Mouse (Mus musculus) lung, embryonic 16.5 days (tissue): Measurements from ENCODE around the gene Ghrl. TPM values are rescaled to one million over a fixed set of nuclear protein-coding genes. Genes with fewer than 3 reads are reported as not detected.

ENCODE experiments used
- ATAC-seq: fragments of 200-750 bp; cut with Nextera tagmentation; 2 replicates; pipeline ENCODE4 v1.8.0; 2017; ENCODE audit warnings: low read depth, mild to moderate bottlenecking, moderate library complexity
- H3K27ac ChIP-seq: fragments of 300-500 bp; sonication (generic); 2 replicates; pipeline ENCODE4 v1.5.1; 2014; ENCODE audit warnings: mild to moderate bottlenecking, control low read depth, low read length
- H3K27me3 ChIP-seq: fragments of 300-500 bp; sonication (generic); 2 replicates; pipeline ENCODE4 v1.6.1; 2014; ENCODE audit warnings: low read depth, low read length, mixed read lengths; ENCODE audit not compliant: control insufficient read depth, insufficient read depth
- H3K36me3 ChIP-seq: fragments of 300-500 bp; sonication (generic); 2 replicates; pipeline ENCODE4 v1.6.1; 2014; ENCODE audit warnings: low read length; ENCODE audit not compliant: control insufficient read depth, insufficient read depth
- H3K4me1 ChIP-seq: fragments of 300-500 bp; sonication (generic); replicated peaks from 2 replicates; pipeline ENCODE4 v1.6.1; 2014; ENCODE audit warnings: low read length, mixed read lengths; ENCODE audit not compliant: control insufficient read depth, insufficient read depth
- H3K4me2 ChIP-seq: fragments of 300-500 bp; sonication (generic); 2 replicates; pipeline ENCODE4 v1.6.1; 2014; ENCODE audit warnings: low read depth, low read length, control low read depth
- H3K4me3 ChIP-seq: fragments of 300-500 bp; sonication (generic); 2 replicates; pipeline ENCODE4 v1.5.1; 2014; ENCODE audit warnings: mild to moderate bottlenecking, low read length, control low read depth
- H3K9ac ChIP-seq: fragments of 300-500 bp; sonication (generic); 2 replicates; pipeline ENCODE4 v1.6.1; 2014; ENCODE audit warnings: low read length, control low read depth
- H3K9me3 ChIP-seq: fragments of 300-500 bp; sonication (generic); 2 replicates; pipeline ENCODE4 v1.6.1; 2016; ENCODE audit warnings: low read length; ENCODE audit not compliant: control insufficient read depth
- WGBS: fragments of 180-500 bp; shearing (Covaris S2); extraction: QIAGEN DNeasy Blood & Tissue Kit; methylation state at CpG from one replicate; pipeline ENCODE4 v1.1.7; 2014; 5-methylcytosine and 5-hydroxymethylcytosine counted together
- polyA plus RNA-seq: library from polyadenylated mRNA; unstranded; fragments of >200 nt; fragmentation: Nextera tagmentation; extraction: Ambion mirVana; gene quantifications from 2 replicates; pipeline ENCODE4 v1.2.1, GENCODE M21; 2015

Ghrl gene
- polyA plus RNA-seq, 1 experiment from 2014 or later, result not detected

DNA sequence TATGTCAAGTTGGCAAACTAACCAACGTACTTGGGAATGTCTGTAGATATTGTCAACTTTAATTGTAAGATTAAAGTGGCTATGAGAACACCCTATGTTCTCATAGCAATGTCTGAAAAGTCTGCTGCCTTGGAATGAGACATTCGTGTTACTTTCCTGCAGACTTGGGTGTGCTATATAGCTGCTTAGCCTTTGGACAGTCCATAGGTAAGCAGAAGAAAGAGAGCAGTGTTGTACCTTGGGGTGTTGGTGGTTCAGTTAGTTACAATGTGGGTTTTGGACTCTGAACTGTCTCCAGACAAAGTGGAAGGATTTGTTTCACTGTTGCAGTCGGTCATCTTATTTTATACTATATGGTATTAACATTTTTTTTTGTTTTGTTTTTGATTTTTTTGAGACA lies 7.0 kb downstream of the Ghrl start:
- no peak for ATAC-seq
- Histone ChIP-seq H3K4me3 (no peak overlapping the region), H3K27me3 (no peaks in the 10 kb centered on the region), H3K4me2 (no peak overlapping the region), H3K36me3 (peaks cover 56% of the 10 kb centered on the region), H3K27ac (no peak overlapping the region), H3K9me3 (no peaks in the 10 kb centered on the region), H3K9ac (no peak overlapping the region), H3K4me1 (no peaks in the 10 kb centered on the region)
- 87% methylated on average over 3 of the region's 3 CpGs for WGBS

DNA sequence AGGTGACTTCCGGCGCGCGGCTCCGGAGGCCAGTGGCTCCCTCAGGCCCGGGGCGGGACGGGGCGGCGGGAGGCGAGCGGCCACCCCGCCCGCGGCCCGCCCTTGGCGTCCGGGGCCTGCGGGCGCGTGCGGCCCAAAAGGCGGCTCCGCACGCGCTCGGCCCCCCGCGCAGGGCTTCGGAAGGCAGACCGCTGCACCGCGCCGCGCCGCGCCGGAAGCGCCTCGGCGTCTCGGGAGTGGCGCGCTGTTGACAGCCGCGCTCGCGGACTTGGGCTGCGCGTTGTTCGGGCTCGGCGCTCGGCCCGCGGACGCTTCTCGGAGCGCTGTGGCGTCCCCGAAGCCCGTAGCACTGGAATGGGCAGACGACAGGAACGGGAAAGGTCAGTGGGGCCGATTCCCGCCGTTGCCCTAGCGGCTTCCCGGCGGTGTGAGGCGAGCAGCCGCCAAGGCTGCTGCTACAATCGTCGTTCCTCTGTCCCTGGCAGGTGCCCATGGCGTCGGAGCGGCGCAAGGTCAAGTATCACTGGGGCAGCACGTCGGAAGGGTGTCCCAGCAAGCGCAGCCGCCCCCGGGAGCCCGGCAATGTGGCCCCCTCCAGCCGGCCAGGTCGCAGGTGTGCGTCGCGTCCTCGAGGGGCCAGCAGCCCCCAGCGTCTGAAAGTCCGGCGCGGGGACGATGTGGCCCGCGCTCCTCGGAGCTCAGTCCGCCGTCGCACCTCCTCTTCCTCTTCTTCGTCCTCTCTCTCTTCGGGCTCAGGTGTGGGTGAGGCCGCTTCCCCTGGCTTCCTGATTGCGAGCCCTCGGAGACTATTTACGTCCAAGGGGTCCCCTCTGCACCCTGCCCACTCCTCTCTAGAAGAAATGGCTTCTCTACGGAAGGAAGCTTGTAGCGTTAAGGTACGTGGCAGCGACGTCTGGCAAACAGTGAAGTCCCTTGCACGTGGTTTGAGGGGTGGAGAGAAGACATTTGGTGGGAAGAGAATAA lies 22.2 kb downstream of the Ghrl start:
- no peaks in the 10 kb centered on the region for H3K27me3 ChIP-seq
- under 1% methylated on average over 88 of the region's 113 CpGs for WGBS
- H3K4me1 ChIP-seq, result peaks cover 18% of the 10 kb centered on the region
- H3K9ac ChIP-seq, result peak overlapping the region; percentile 83
- H3K36me3 ChIP-seq, result peaks cover 8% of the 10 kb centered on the region
- peak; percentile 63; the same call in 1 of the 2 replicates for ATAC-seq
- H3K9me3 ChIP-seq, result no peaks in the 10 kb centered on the region
- peak overlapping the region; percentile 85 for H3K4me3 ChIP-seq
- peak overlapping the region; percentile 94 for H3K27ac ChIP-seq
- H3K4me2 ChIP-seq, result peak overlapping the region; percentile 96

DNA sequence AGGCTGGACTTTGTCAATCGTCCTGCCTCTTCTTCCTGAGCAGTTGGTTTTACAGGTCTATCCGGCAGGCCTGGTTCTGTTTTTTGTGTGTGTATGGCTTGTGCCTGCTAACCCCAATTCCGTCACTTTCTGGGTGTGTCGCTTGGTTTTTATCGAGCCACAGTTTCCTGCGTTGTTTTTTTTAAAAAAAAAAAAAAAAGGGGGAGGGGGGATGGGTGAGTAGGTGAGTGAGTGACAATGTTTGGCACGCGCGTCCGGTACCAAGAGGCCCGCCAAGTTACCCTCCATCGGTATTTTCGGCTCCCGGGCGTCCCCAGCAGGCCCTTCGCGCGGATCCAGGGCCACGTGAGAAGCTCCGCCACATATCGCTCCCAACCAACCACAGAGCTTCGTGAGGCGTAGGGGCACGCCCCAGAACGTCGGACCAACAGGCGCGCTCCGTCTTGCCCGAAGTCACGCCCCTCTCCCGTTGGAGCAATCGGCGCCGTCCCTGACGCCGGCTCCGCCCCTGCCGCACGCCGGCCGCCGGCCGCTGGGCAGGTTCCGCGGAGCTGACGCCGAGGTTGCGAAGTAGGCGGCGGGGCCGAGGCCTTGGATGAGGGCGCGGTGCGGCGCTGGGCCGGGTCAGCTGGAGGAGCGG lies 23.0 kb downstream of the Ghrl start, which contains the start of gene Tatdn2:
TSS of gene Tatdn2 (plus strand) at position 469 of the 640 bp plus-strand sequence.
- peak; percentile 99 for ATAC-seq
- peaks cover 18% of the 10 kb centered on the region for H3K4me1 ChIP-seq

DNA sequence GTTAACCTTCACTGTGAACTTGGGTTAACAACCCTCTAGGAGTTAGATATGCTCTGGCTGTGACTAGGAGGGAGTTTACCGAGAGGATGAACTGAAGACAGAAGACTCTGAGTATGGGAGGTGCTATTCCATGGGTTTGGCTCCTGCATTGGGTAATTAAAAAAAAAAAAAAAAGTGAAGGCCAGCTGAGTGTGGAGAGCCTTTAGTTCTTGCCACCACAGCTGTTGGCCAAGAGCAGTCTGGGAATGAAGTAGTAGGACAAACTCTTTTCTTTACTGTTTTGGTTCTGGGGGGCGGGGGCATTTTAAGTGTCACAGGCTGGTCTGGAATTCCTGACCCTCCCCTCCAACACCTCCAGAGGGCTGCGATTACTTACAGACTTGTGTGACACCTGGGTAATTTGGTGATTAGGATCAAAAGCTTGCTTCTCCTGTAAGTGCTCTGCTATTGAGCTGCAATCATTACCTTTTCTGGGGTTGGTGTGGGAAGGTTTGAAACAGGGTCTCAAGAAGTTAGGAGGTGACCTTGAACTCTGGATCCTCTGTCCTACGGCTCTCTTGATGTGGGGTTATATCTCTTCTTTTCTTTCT lies 23.8 kb downstream of the Ghrl start:
- peaks cover 21% of the 10 kb centered on the region for H3K4me1 ChIP-seq
- peak overlapping the region; percentile 85 for H3K4me3 ChIP-seq
- ATAC-seq, result no peak
- H3K27ac ChIP-seq, result peak overlapping the region; percentile 92
- no peaks in the 10 kb centered on the region for H3K9me3 ChIP-seq
- H3K36me3 ChIP-seq, result no peaks in the 10 kb centered on the region; the same call in 1 of the 2 replicates
- peak overlapping the region; percentile 60 for H3K9ac ChIP-seq
- H3K27me3 ChIP-seq, result no peaks in the 10 kb centered on the region
- peak overlapping the region; percentile 96 for H3K4me2 ChIP-seq
- WGBS, result 45% methylated on average over 4 of the region's 4 CpGs

More for the DNA sequence above, 23.0 kb downstream of the Ghrl start, which contains the start of gene Tatdn2:
- H3K4me2 ChIP-seq, result peak within 1 kb of the TSS; percentile 96
- peak within 1 kb of the TSS; percentile 85 for H3K4me3 ChIP-seq
- H3K36me3 ChIP-seq, result peaks cover 3% of the 10 kb centered on the region
- peak within 1 kb of the TSS; percentile 94 for H3K27ac ChIP-seq
- no peaks in the 10 kb centered on the region for H3K9me3 ChIP-seq
- H3K27me3 ChIP-seq, result no peaks in the 10 kb centered on the region
- WGBS, result under 1% methylated on average over 56 of the region's 58 CpGs
- peak within 1 kb of the TSS; percentile 83 for H3K9ac ChIP-seq

DNA sequence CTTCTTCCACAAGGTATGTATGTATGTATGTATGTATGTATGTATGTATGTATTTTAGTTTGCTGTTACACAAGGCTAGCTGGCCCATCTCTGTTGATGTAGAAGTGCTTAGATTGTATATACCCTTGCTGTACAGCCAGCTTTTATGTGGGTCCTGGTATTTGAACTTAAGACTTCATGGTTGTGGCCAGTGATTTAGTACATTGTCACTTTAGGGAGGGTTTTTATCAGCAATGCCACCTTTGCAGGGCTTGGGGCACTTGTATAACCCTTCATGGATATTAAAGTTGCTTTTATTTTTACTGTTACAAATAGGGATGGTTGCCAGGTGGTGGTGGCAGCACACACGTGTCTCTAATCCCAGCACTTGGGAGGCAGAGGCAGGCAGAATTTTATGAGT lies 24.5 kb downstream of the Ghrl start:
- Histone ChIP-seq H3K4me2 (no peak overlapping the region), H3K9ac (no peak overlapping the region), H3K36me3 (no peaks in the 10 kb centered on the region; the same call in 1 of the 2 replicates), H3K4me1 (peaks cover 27% of the 10 kb centered on the region), H3K27ac (no peak overlapping the region), H3K9me3 (no peaks in the 10 kb centered on the region), H3K27me3 (no peaks in the 10 kb centered on the region), H3K4me3 (no peak overlapping the region)
- no peak for ATAC-seq
- 69% methylated on average over 1 of the region's 1 CpGs for WGBS

DNA sequence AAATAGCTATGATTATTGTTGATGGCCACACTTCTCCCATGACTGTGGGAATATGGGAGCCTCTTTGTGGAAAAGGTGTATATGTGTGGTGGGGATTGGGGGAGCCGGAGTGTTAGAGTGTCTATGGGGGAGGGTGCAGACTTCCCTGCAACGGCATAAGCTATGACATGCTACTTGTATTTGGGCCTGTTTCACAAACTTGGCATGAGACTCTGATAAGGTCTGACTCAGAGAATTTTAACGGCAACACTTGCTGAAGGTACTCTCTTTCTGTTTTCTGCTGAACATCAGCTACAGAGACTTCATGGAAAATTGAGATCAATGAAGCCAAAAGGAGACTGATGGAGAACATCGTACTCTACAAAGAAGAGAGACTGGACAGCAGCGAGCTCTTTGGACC lies 26.3 kb downstream of the Ghrl start:
- H3K27ac ChIP-seq, result no peak overlapping the region
- no peaks in the 10 kb centered on the region for H3K36me3 ChIP-seq
- 86% methylated on average over 5 of the region's 5 CpGs for WGBS
- no peaks in the 10 kb centered on the region for H3K27me3 ChIP-seq
- H3K9me3 ChIP-seq, result no peaks in the 10 kb centered on the region
- H3K4me1 ChIP-seq, result peaks cover 25% of the 10 kb centered on the region
- H3K4me2 ChIP-seq, result no peak overlapping the region
- no peak overlapping the region for H3K4me3 ChIP-seq
- ATAC-seq, result no peak
- H3K9ac ChIP-seq, result no peak overlapping the region

DNA sequence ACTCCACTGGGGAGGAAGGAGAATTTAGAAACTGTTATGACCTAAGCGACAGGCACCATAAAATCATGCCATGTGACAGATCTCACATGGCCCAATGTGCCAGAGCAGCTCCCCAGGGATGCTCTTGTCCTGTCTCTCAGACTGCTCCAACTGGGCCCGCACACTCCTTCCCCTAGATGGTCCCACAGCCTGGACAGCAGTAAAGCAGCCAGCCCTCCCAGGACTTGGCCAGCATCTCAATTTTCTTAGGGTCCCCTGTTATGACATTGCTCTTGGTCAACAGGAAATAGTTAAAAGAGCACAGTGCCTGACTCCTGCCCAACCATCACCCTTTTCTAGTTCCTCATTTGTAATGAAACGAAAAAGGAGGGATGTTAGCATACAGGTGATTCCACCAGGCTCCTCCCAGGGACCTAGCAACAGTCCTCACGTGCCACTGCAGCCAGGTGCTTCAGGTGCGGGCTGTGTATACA lies 27.0 kb downstream of the Ghrl start:
- H3K27ac ChIP-seq, result no peak overlapping the region
- no peak for ATAC-seq
- no peaks in the 10 kb centered on the region for H3K27me3 ChIP-seq
- WGBS, result 79% methylated on average over 5 of the region's 5 CpGs
- no peaks in the 10 kb centered on the region for H3K36me3 ChIP-seq
- peaks cover 22% of the 10 kb centered on the region for H3K4me1 ChIP-seq
- H3K9me3 ChIP-seq, result no peaks in the 10 kb centered on the region
- H3K4me2 ChIP-seq, result no peak overlapping the region
- no peak overlapping the region for H3K4me3 ChIP-seq
- no peak overlapping the region for H3K9ac ChIP-seq

DNA sequence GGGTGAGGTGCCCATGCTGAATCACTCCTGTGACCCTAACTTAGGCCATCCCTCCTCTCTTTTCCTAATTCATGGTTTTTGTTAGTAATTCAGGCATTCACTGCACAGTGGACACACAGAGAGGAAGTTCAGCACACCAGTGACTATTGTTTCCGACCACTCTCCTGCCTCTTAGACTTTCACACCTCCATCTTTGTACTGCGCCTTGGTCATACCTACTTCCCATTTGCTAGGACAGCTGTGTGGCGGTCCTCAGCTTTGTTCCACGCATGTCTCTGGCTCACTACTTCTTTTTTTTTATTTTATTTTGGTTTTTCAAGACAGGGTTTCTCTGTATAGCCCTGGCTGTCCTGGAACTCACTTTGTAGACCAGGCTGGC lies 28.6 kb downstream of the Ghrl start:
- Histone ChIP-seq H3K27ac (peak overlapping the region; percentile 79), H3K27me3 (no peaks in the 10 kb centered on the region), H3K9ac (peak overlapping the region; percentile 60), H3K4me1 (peaks cover 22% of the 10 kb centered on the region), H3K4me2 (peak overlapping the region; percentile 51), H3K9me3 (no peaks in the 10 kb centered on the region), H3K36me3 (no peaks in the 10 kb centered on the region), H3K4me3 (peak overlapping the region; percentile 23)
- no peak for ATAC-seq
- WGBS, result 57% methylated on average over 4 of the region's 4 CpGs
